Mouse (Mus musculus) thymus, adult 2 months (tissue): ENCODE measurements around the gene Gm20696. TPM values are rescaled to one million over a fixed set of nuclear protein-coding genes. Genes with fewer than 3 reads are reported as not detected.
A peak's percentile ranks its signal among the peaks of the same experiment; 100 is the strongest.

ENCODE experiments used
- DNase-seq: peaks from one replicate; pipeline ENCODE4 v3.0.0; 2021
- H3K27ac ChIP-seq: fragments of 200-500 bp; 2 replicates; pipeline ENCODE4 v1.5.1; 2012; ENCODE audit warnings: low read length, control low read depth; ENCODE audit not compliant: control insufficient read depth, insufficient read depth
- H3K27me3 ChIP-seq: fragments of 200-500 bp; 2 replicates; pipeline ENCODE4 v1.6.1; 2012; ENCODE audit warnings: mild to moderate bottlenecking, low read length, moderate library complexity, mixed read lengths; ENCODE audit not compliant: control insufficient read depth, insufficient read depth
- H3K36me3 ChIP-seq: fragments of 200-500 bp; 2 replicates; pipeline ENCODE4 v1.6.1; 2012; ENCODE audit warnings: mild to moderate bottlenecking, low read length, moderate library complexity; ENCODE audit not compliant: control insufficient read depth, insufficient read depth
- H3K4me1 ChIP-seq: fragments of 200-500 bp; replicated peaks from 2 replicates; pipeline ENCODE4 v1.6.1; 2012; ENCODE audit warnings: low read length; ENCODE audit not compliant: control insufficient read depth, insufficient read depth
- H3K4me3 ChIP-seq: fragments of 200-500 bp; 2 replicates; pipeline ENCODE4 v1.5.1; 2012; ENCODE audit warnings: mild to moderate bottlenecking, low read length, control low read depth, moderate library complexity; ENCODE audit not compliant: control insufficient read depth, insufficient read depth
- CTCF ChIP-seq: fragments of 200-500 bp; IDR thresholded peaks from 2 replicates; pipeline ENCODE4 v1.5.1; 2012; ENCODE audit warnings: mild to moderate bottlenecking, control low read depth, low read length, moderate library complexity, borderline replicate concordance; ENCODE audit not compliant: control insufficient read depth, poor library complexity, insufficient read depth; ENCODE audit errors: extremely low read depth
- POLR2A ChIP-seq: fragments of 200-500 bp; IDR thresholded peaks from 2 replicates; pipeline ENCODE4 v1.6.1; 2012; ENCODE audit warnings: mild to moderate bottlenecking, low read length, control low read depth, moderate library complexity; ENCODE audit not compliant: control insufficient read depth, poor library complexity, insufficient read depth; ENCODE audit errors: extremely low read depth
- WGBS: fragments of 180-500 bp; shearing (Covaris S2); methylation state at CpG from one replicate; pipeline ENCODE4 v1.1.7; 2018; 5-methylcytosine and 5-hydroxymethylcytosine counted together
- polyA plus RNA-seq: library from polyadenylated mRNA; depleted of rRNA; stranded (reverse); fragments of >200 nt; gene quantifications from 2 replicates; pipeline ENCODE4 v1.2.3, GENCODE M21; 2012

Gm20696 gene
- polyA plus RNA-seq, 1 experiment: 3.3 TPM

DNA sequence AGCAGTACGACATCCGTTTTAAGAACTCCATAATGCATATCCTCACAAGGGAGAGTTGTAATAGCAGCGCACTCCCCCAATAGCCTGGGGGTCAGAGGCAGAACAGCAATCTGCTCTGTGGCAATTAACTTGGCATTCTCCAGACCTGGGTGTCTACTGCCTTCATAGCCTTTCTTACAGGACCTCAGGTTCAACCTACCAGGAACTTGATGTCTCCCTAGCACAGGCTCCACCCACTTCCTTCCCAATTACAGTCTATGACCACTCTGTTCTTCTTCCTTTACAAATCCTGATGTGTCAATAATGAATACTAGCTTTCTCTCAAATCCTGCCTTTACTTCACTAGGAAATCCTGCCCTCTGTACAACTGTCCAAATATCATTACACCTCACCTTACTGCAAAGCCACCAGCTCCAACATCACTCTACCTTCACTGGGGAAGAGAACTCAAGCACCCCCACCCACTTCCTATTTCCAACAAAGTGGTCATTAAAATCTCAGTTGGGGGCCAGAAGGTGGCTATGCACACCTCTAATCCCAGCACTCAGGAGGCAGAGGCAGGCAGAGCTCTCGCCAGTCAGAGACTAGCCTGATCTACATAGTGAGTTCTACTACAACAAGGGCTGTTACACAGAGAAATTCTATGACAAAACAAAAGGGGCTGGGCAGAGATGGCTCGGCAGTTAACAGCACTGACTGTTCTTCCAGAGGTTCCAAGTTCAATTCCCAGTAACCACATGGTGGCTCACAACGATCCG lies 212.7 kb downstream of the Gm20696 start:
- WGBS: 97% methylated on average over 7 of the region's 7 CpGs
- DNase-seq: no peak

DNA sequence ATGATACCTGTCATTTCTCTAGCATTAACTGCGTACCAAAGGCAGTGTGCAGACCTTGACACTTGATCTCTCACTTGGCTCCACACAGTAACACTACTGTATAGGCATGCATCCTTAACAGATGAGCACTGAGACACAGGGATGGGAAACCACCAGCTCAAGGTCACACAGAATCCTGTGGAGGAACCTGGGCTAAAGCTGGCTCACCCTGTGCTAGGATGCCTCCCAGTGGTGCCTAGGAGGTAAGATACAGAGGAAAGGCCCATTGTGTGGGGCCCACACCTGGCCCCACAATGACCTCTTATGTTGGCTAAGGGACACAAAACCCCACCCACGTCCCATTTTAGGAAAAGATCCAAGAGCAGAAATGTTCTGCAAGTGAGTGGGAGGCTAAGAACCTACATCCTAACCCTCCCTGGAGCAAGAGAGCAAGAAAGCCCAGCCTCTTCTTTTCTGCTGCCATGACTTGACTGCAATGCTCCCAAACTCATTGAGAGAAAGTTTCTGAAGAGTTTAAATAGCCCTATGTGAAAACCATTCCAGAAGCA lies 213.9 kb downstream of the Gm20696 start:
- peak; percentile 54 for DNase-seq
- H3K4me1 ChIP-seq: peaks cover 16% of the 10 kb centered on the region
- no peak overlapping the region for H3K27ac ChIP-seq
- no peak overlapping the region for H3K4me3 ChIP-seq
- H3K27me3 ChIP-seq: no peaks in the 10 kb centered on the region
- TF ChIP-seq POLR2A: no peak
- TF ChIP-seq CTCF: peak; percentile 68; the same call in 1 of the 2 replicates
- no peaks in the 10 kb centered on the region for H3K36me3 ChIP-seq
- WGBS: 69% methylated on average over 2 of the region's 2 CpGs

More for the DNA sequence above, 212.7 kb downstream of the Gm20696 start:
- no peak for TF ChIP-seq CTCF
- TF ChIP-seq POLR2A: no peak
- no peak overlapping the region for H3K4me3 ChIP-seq
- no peak overlapping the region for H3K27ac ChIP-seq
- no peaks in the 10 kb centered on the region for H3K36me3 ChIP-seq
- H3K27me3 ChIP-seq: no peaks in the 10 kb centered on the region
- peaks cover 11% of the 10 kb centered on the region for H3K4me1 ChIP-seq

DNA sequence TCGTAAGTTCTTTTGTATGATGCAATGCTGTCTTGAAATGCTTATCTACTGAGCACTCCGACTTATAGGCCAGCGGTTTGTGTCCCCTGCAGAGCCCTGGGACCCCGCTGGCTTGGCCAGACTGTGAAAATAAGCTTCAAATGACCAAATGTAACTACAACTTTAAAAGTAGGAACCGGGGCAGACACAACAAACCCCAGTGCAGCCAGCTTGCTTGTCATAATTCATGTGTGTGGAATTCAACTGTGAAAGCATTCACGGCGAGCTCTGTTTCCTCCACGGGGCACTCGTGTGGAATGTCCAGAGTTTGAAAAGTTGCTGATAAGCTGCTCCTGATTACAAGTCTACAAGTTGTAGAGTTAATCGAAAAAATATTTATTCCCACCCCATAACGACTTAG lies 215.1 kb downstream of the Gm20696 start:
- H3K27me3 ChIP-seq: no peaks in the 10 kb centered on the region
- no peak for TF ChIP-seq POLR2A
- TF ChIP-seq CTCF: no peak
- peaks cover 21% of the 10 kb centered on the region for H3K4me1 ChIP-seq
- H3K36me3 ChIP-seq: no peaks in the 10 kb centered on the region
- WGBS: 82% methylated on average over 11 of the region's 11 CpGs
- peak overlapping the region; percentile 19; the same call in 1 of the 2 replicates for H3K27ac ChIP-seq
- H3K4me3 ChIP-seq: no peak overlapping the region
- DNase-seq: no peak

DNA sequence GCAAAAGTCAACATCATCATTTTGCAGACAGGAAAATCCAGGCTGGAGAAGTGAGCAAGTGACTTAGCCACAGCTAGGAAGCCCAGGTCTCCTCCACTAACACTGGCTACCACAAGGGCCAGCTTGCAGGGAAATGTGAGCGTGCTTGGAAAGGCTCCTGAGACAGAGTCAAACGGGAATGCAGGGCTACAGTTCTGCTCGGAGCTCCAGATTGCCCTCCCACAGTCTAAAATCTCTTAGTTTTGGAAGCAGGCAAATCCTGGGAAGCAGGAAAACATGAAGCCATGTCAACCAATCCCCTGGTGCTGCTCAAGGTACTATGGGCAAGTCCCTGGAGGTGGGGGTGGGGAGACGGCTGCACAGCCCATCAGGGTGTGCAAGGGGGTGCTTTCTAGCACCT lies 219.2 kb downstream of the Gm20696 start:
- no peaks in the 10 kb centered on the region for H3K27me3 ChIP-seq
- DNase-seq: no peak
- peaks cover 21% of the 10 kb centered on the region for H3K4me1 ChIP-seq
- H3K4me3 ChIP-seq: no peak overlapping the region
- TF ChIP-seq CTCF (no peak), POLR2A (no peak)
- H3K27ac ChIP-seq: no peak overlapping the region
- H3K36me3 ChIP-seq: no peaks in the 10 kb centered on the region
- 97% methylated on average over 4 of the region's 4 CpGs for WGBS

DNA sequence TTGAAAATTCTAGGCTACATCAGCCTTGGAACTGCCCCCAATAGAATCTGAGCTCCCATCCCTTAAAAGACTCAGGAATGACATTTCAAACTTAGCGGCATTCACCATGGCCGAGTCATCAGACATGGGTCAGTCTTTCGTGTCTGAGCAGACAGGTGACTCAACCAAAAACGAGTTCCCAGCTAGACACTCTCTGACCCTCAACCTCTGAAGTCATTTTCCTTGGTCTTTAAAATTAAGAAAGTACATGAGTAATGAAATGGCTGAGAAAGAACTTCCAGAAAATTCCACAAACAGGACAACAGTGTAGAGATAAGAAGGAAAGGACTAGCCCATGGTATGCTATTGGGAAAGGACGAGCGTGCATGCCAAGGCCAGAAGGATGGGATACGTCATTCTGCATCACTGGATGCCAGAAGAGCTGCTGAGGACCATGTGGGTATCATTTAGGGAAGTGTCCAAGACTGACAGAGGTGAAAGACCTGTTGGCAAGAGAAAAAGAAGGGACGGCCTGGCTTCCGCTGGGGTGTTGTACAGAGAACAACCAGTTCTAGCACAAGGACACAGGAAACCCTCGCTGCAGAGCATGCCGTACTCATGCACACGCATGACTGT lies 219.7 kb downstream of the Gm20696 start:
- Histone ChIP-seq H3K27me3 (no peaks in the 10 kb centered on the region), H3K4me3 (no peak overlapping the region), H3K36me3 (no peaks in the 10 kb centered on the region), H3K4me1 (peaks cover 21% of the 10 kb centered on the region), H3K27ac (no peak overlapping the region)
- TF ChIP-seq CTCF (no peak), POLR2A (no peak)
- 97% methylated on average over 12 of the region's 12 CpGs for WGBS
- no peak for DNase-seq

DNA sequence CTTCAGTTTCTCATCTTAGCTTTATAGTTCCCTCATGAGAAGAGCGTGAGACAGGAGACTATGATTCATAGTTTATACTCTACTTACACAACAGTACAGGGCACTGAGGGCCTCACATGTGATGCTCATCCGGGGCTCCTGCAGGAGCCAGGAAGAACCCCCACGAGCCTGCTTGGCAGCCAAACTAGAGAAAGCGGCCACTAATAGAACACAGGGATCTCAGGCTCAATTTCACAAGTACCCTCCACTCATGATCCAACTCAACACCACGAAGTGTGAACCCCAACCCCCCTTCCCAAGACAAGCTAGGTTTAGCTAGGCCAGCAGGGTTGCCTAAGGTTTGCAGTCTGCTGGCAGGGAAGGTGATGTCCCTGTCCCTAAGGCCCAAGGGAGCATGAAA lies 223.1 kb downstream of the Gm20696 start:
- H3K4me1 ChIP-seq: peaks cover 21% of the 10 kb centered on the region
- H3K27ac ChIP-seq: no peak overlapping the region
- H3K27me3 ChIP-seq: no peaks in the 10 kb centered on the region
- no peak for TF ChIP-seq CTCF
- no peak for TF ChIP-seq POLR2A
- no peaks in the 10 kb centered on the region for H3K36me3 ChIP-seq
- no peak for DNase-seq
- H3K4me3 ChIP-seq: no peak overlapping the region
- 92% methylated on average over 5 of the region's 5 CpGs for WGBS
